Mouse (Mus musculus) MEL (cell line): Measurements from ENCODE around the gene Acpp. TPM values are rescaled to one million over a fixed set of nuclear protein-coding genes. Genes with fewer than 3 reads are reported as not detected.

Experiments used
- DNase-seq: peaks from one replicate; pipeline ENCODE4 v3.0.0; 2011; ENCODE audit warnings: low read depth, low spot score
- H3K27ac ChIP-seq: 2 replicates; pipeline ENCODE4 v1.5.1; 2012; ENCODE audit warnings: low read depth, mild to moderate bottlenecking, control low read depth, low read length, moderate library complexity; ENCODE audit not compliant: control insufficient read depth
- H3K27me3 ChIP-seq, 2 experiments: fragments of 150-350 bp in 1 of 2; sonication (generic) in 1 of 2; 2 replicates each; pipeline ENCODE4 v1.6.1; 2012; ENCODE audit warnings: low read length in 2 of 2, mild to moderate bottlenecking in 2 of 2, improper control_type of control experiment in 1 of 2, moderate library complexity in 1 of 2; ENCODE audit not compliant: insufficient read depth in 2 of 2, control insufficient read depth in 1 of 2
- H3K36me3 ChIP-seq, 2 experiments: 2 replicates each; pipeline ENCODE4 v1.6.1; 2012 to 2014; ENCODE audit warnings: low read length in 2 of 2, improper control_type of control experiment in 1 of 2, inconsistent platforms in 1 of 2, mild to moderate bottlenecking in 1 of 2; ENCODE audit not compliant: insufficient read depth in 2 of 2, control insufficient read depth in 1 of 2
- H3K4me1 ChIP-seq, 2 experiments: fragments of 150-350 bp in 1 of 2; sonication (generic) in 1 of 2; 2 replicates each; pipeline ENCODE4 v1.6.1; 2012; ENCODE audit warnings: low read length in 2 of 2, improper control_type of control experiment in 1 of 2, mild to moderate bottlenecking in 1 of 2; ENCODE audit not compliant: insufficient read depth in 2 of 2, control insufficient read depth in 1 of 2
- H3K4me3 ChIP-seq, 2 experiments: fragments of 150-350 bp in 1 of 2; sonication (generic) in 1 of 2; 2 replicates each; pipeline ENCODE4 v1.5.1; 2012; ENCODE audit warnings: low read depth in 2 of 2, low read length in 2 of 2, mild to moderate bottlenecking in 2 of 2, moderate library complexity in 2 of 2, control low read depth in 1 of 2, improper control_type of control experiment in 1 of 2; ENCODE audit not compliant: control insufficient read depth in 1 of 2, insufficient read depth in 1 of 2
- H3K79me2 ChIP-seq: 2 replicates; pipeline ENCODE4 v1.6.1; 2012; ENCODE audit warnings: mild to moderate bottlenecking, low read length, moderate library complexity; ENCODE audit not compliant: control insufficient read depth, poor library complexity, insufficient read depth
- H3K9ac ChIP-seq: 2 replicates; pipeline ENCODE4 v1.6.1; 2012; ENCODE audit warnings: low read depth, mild to moderate bottlenecking, control low read depth, low read length, moderate library complexity; ENCODE audit not compliant: control insufficient read depth, poor library complexity, severe bottlenecking
- H3K9me3 ChIP-seq: fragments of 150-350 bp; sonication (generic); replicated peaks from 2 replicates; pipeline ENCODE4 v1.6.1; 2012; ENCODE audit warnings: mild to moderate bottlenecking, low read length, improper control_type of control experiment, moderate library complexity; ENCODE audit not compliant: insufficient read depth
- BHLHE40 ChIP-seq: IDR thresholded peaks from 2 replicates; pipeline ENCODE4 v1.6.1; 2012; ENCODE audit warnings: low read depth, mild to moderate bottlenecking, inconsistent platforms, low read length, improper control_type of control experiment, borderline replicate concordance
- CHD1 ChIP-seq: IDR thresholded peaks from 2 replicates; pipeline ENCODE4 v1.6.1; 2012; ENCODE audit warnings: low read depth, mild to moderate bottlenecking, inconsistent platforms, low read length, improper control_type of control experiment
- ELF1 ChIP-seq: IDR thresholded peaks from 2 replicates; pipeline ENCODE4 v1.6.1; 2014; ENCODE audit warnings: low read depth, mild to moderate bottlenecking, inconsistent platforms, low read length, improper control_type of control experiment, moderate library complexity
- EP300 ChIP-seq, 2 experiments: IDR thresholded peaks; 2 replicates each; pipeline ENCODE4 v1.6.1; 2011; ENCODE audit warnings: improper control_type of control experiment in 2 of 2, low read length in 2 of 2, low read depth in 1 of 2, mild to moderate bottlenecking in 1 of 2
- ETS1 ChIP-seq: IDR thresholded peaks from 2 replicates; pipeline ENCODE4 v1.6.1; 2012; ENCODE audit warnings: low read depth, mild to moderate bottlenecking, inconsistent platforms, low read length, improper control_type of control experiment, moderate library complexity
- GATA1 ChIP-seq: IDR thresholded peaks from 2 replicates; pipeline ENCODE4 v1.6.1; 2011; ENCODE audit warnings: low read depth, low read length, improper control_type of control experiment
- HCFC1 ChIP-seq: IDR thresholded peaks from 2 replicates; pipeline ENCODE4 v1.6.1; 2012; ENCODE audit warnings: low read depth, mild to moderate bottlenecking, inconsistent platforms, low read length, improper control_type of control experiment, moderate library complexity
- KAT2A ChIP-seq: conservative IDR thresholded peaks from 2 replicates; pipeline ENCODE4 v1.6.1; 2012; ENCODE audit warnings: low read depth, low read length, improper control_type of control experiment, inconsistent platforms
- MAFK ChIP-seq: IDR thresholded peaks from 2 replicates; pipeline ENCODE4 v1.6.1; 2011; ENCODE audit warnings: low read depth, mild to moderate bottlenecking, low read length, improper control_type of control experiment, borderline replicate concordance
- MAX ChIP-seq: IDR thresholded peaks from 2 replicates; pipeline ENCODE4 v1.6.1; 2011; ENCODE audit warnings: low read length, improper control_type of control experiment
- MAZ ChIP-seq: IDR thresholded peaks from 2 replicates; pipeline ENCODE4 v1.6.1; 2012; ENCODE audit warnings: low read depth, mild to moderate bottlenecking, inconsistent platforms, low read length, improper control_type of control experiment
- MXI1 ChIP-seq: IDR thresholded peaks from 2 replicates; pipeline ENCODE4 v1.6.1; 2011; ENCODE audit warnings: mild to moderate bottlenecking, low read depth, low read length, improper control_type of control experiment
- MYB ChIP-seq: IDR thresholded peaks from 2 replicates; pipeline ENCODE4 v1.6.1; 2011; ENCODE audit warnings: mild to moderate bottlenecking, low read depth, low read length, improper control_type of control experiment
- NELFE ChIP-seq: IDR thresholded peaks from 2 replicates; pipeline ENCODE4 v1.6.1; 2011; ENCODE audit warnings: low read depth, low read length, improper control_type of control experiment
- POLR2A ChIP-seq, 2 experiments: IDR thresholded peaks; 2 replicates each; pipeline ENCODE4 v1.6.1; 2011 to 2012; ENCODE audit warnings: low read length in 2 of 2, mild to moderate bottlenecking in 2 of 2, control low read depth in 1 of 2, improper control_type of control experiment in 1 of 2, low read depth in 1 of 2, moderate library complexity in 1 of 2; ENCODE audit not compliant: control insufficient read depth in 1 of 2, insufficient read depth in 1 of 2, poor library complexity in 1 of 2
- POLR2AphosphoS2 ChIP-seq: IDR thresholded peaks from 2 replicates; pipeline ENCODE4 v1.6.1; 2011; ENCODE audit warnings: low read length, improper control_type of control experiment
- POLR2AphosphoS5 ChIP-seq: IDR thresholded peaks from 2 replicates; pipeline ENCODE4 v1.6.1; 2012; ENCODE audit warnings: low read depth, borderline replicate concordance, mild to moderate bottlenecking, inconsistent platforms, low read length, moderate library complexity, mixed read lengths
- RCOR1 ChIP-seq: IDR thresholded peaks from 2 replicates; pipeline ENCODE4 v1.6.1; 2012; ENCODE audit warnings: low read depth, mild to moderate bottlenecking, inconsistent platforms, low read length, improper control_type of control experiment
- SIN3A ChIP-seq: IDR thresholded peaks from 2 replicates; pipeline ENCODE4 v1.6.1; 2012; ENCODE audit warnings: low read length, improper control_type of control experiment, inconsistent platforms
- SMC3 ChIP-seq: IDR thresholded peaks from 2 replicates; pipeline ENCODE4 v1.6.1; 2011; ENCODE audit warnings: low read depth, low read length, improper control_type of control experiment
- TBP ChIP-seq: IDR thresholded peaks from 2 replicates; pipeline ENCODE4 v1.8.0; 2011; ENCODE audit warnings: low read depth, low read length, improper control_type of control experiment
- TCF12 ChIP-seq: IDR thresholded peaks from 2 replicates; pipeline ENCODE4 v1.6.1; 2014; ENCODE audit warnings: low read depth, mild to moderate bottlenecking, inconsistent platforms, low read length, improper control_type of control experiment, moderate library complexity
- UBTF ChIP-seq: IDR thresholded peaks from 2 replicates; pipeline ENCODE4 v1.6.1; 2012; ENCODE audit warnings: low read depth, mild to moderate bottlenecking, inconsistent platforms, low read length, improper control_type of control experiment, moderate library complexity, borderline replicate concordance; ENCODE audit not compliant: insufficient read depth
- USF2 ChIP-seq, 2 experiments: IDR thresholded peaks; 2 replicates each; pipeline ENCODE4 v1.6.1; 2011 to 2012; ENCODE audit warnings: improper control_type of control experiment in 2 of 2, low read length in 2 of 2, borderline replicate concordance in 1 of 2, inconsistent platforms in 1 of 2, low read depth in 1 of 2, mild to moderate bottlenecking in 1 of 2; ENCODE audit not compliant: insufficient read depth in 1 of 2
- ZKSCAN1 ChIP-seq: IDR thresholded peaks from 2 replicates; pipeline ENCODE4 v1.6.1; 2012; ENCODE audit warnings: low read depth, mild to moderate bottlenecking, inconsistent platforms, low read length, improper control_type of control experiment, moderate library complexity
- polyA plus RNA-seq, 2 experiments: library from polyadenylated mRNA; stranded (reverse) in 1 of 2; unstranded in 1 of 2; fragments of >175 nt in 1 of 2; fragments of >200 nt in 1 of 2; gene quantifications; 2 replicates each; pipeline versions ENCODE4 v1.2.1 to v1.2.4; 2012; ENCODE audit warnings: low replicate concordance in 2 of 2, low read depth in 1 of 2; ENCODE audit not compliant: insufficient read length in 2 of 2, insufficient read depth in 1 of 2, missing spikeins in 1 of 2
- total RNA-seq: library from RNA; depleted of rRNA; stranded (reverse); fragments of 300-350 nt; gene quantifications from 2 replicates; pipeline ENCODE4 v1.2.3, GENCODE M21; 2012

Gene Acpp
- total and polyA plus RNA-seq, 3 experiments: 0.03 TPM; not detected in 2

DNA sequence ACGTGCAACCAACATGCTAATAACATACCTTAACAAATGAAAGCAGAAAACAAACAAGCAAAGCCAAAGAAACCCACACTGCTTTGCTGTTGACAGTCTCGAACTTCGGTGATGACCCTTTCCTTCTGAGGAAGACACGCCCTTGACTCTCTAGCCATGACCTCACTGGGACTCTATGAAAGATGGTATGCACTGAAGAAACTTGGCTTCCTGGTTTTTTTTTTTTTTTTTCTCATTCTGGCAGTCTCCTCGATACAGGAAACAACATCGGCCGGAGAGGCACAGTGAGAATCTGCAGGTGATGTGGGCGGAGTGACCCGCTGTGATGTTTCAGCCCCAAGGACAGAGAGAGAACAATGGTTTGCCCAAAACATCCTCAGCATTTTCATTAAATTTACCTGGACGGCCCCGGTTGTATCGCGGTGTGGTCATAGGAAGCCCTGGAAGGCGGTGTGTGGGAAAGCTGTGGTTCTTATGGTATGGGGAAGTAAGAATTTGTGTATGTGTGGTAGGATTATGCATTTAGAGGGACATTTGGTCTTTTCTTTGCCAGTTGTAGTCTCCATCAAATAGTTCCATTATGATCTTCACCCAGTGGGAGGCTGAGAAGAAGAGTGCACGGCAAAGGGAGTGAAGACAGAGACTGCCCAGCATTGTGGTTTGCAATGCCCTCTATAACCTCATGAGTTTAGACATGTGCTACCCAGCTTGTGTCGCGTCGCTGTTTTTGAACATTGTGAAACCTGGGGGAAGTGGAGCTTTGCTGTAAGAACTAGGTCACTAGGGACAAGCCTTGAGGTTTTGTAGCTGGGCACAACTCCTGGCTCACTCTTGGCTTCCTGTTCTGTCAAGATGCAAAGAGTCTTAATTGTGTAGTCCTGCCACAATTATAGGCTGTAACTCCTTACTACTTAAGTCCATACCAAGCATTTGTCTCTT, 1.2 kb upstream of the Acpp start:
- no peaks in the 10 kb centered on the region for H3K27me3 ChIP-seq
- H3K36me3 ChIP-seq: no peaks in the 10 kb centered on the region
- TF ChIP-seq MAFK (no peak), NELFE (no peak), MXI1 (no peak), HCFC1 (no peak), POLR2AphosphoS2 (no peak), CHD1 (no peak), SIN3A (no peak), MAX (no peak), TBP (no peak), BHLHE40 (no peak), USF2 (IDR thresholded peaks at IDR 0.05; ENCODE audit: borderline replicate concordance in 1 of 2, insufficient read depth in 1 of 2, low read depth in 1 of 2, low read length in 2 of 2) (no peak)
- H3K27ac ChIP-seq: no peak overlapping the region
- H3K4me1 ChIP-seq: no peaks in the 10 kb centered on the region
- H3K9ac ChIP-seq: no peak overlapping the region
- H3K9me3 ChIP-seq: no peaks in the 10 kb centered on the region
- H3K4me3 ChIP-seq: no peak overlapping the region
- DNase-seq: no peak
- H3K79me2 ChIP-seq: no peaks in the 10 kb centered on the region

GRCm38 (mm10) chr9:104331301-104331700, 6.2 kb downstream of the Acpp start:
- H3K27ac ChIP-seq: no peak overlapping the region
- no peaks in the 10 kb centered on the region; a peak in 1 of 4 replicates for H3K27me3 ChIP-seq
- H3K9ac ChIP-seq: no peak overlapping the region
- no peaks in the 10 kb centered on the region for H3K9me3 ChIP-seq
- TF ChIP-seq MYB: no peak
- TF ChIP-seq SIN3A: no peak
- TF ChIP-seq ETS1: no peak
- no peak for TF ChIP-seq GATA1
- no peak for TF ChIP-seq POLR2AphosphoS2
- TF ChIP-seq ZKSCAN1: no peak
- TF ChIP-seq POLR2A (IDR thresholded peaks at IDR 0.05; ENCODE audit: control insufficient read depth in 1 of 2, insufficient read depth in 1 of 2, low read depth in 1 of 2, low read length in 2 of 2, poor library complexity in 1 of 2): no peak
- no peak for TF ChIP-seq MXI1
- no peak for TF ChIP-seq ELF1
- TF ChIP-seq RCOR1: no peak
- TF ChIP-seq EP300 (IDR thresholded peaks at IDR 0.05; ENCODE audit: low read depth in 1 of 2, low read length in 2 of 2): no peak
- no peak for TF ChIP-seq UBTF
- TF ChIP-seq MAZ: no peak
- no peak for TF ChIP-seq TCF12
- TF ChIP-seq NELFE: no peak
- no peak for TF ChIP-seq KAT2A
- no peak for TF ChIP-seq BHLHE40
- TF ChIP-seq MAX: no peak
- no peak for TF ChIP-seq SMC3
- no peak for TF ChIP-seq POLR2AphosphoS5
- no peaks in the 10 kb centered on the region for H3K79me2 ChIP-seq
- no peak for DNase-seq
- no peaks in the 10 kb centered on the region for H3K4me1 ChIP-seq
- H3K4me3 ChIP-seq: no peak overlapping the region
- no peaks in the 10 kb centered on the region for H3K36me3 ChIP-seq
